Mouse (Mus musculus): ENCODE data around the gene Pycr1. TPM values are rescaled to one million over a fixed set of nuclear protein-coding genes. Genes with fewer than 3 reads are reported as not detected.

Gene Pycr1
- polyA plus RNA-seq (2015; fragmentation: Nextera tagmentation; extraction: Ambion mirVana) = 22.4 and 23.4 TPM in 2 replicates

GRCm38 (mm10) chr11:120643601-120643987 is at the start of gene Pycr1:
Pycr1 (minus strand) TSS chr11:120643769.
- Histone ChIP-seq H3K27me3 (ENCODE audit: control insufficient read depth, insufficient read depth, low read depth, low read length) (peaks cover 3% of the 10 kb centered on the region; the same call in 1 of the 2 replicates), H3K4me1 (replicated peaks; ENCODE audit: control insufficient read depth, insufficient read depth, low read length) (peaks cover 12% of the 10 kb centered on the region), H3K4me3 (ENCODE audit: low read length) (peak within 1 kb of the TSS; percentile 56), H3K9ac (ENCODE audit: low read length) (peak within 1 kb of the TSS; percentile 73), H3K36me3 (ENCODE audit: control insufficient read depth, insufficient read depth, low read length) (no peaks in the 10 kb centered on the region), H3K9me3 (ENCODE audit: control insufficient read depth, low read length) (no peaks in the 10 kb centered on the region), H3K27ac (ENCODE audit: low read length) (no peak within 1 kb of the TSS), H3K4me2 (ENCODE audit: low read depth, low read length) (peak within 1 kb of the TSS; percentile 91)
- ATAC-seq (ENCODE audit: low read depth) = peak; percentile 99
- 0% methylated on average over 15 of the region's 15 CpGs for WGBS

- H3K4me3 ChIP-seq (ENCODE audit: low read length) = no peak overlapping the region
- H3K27ac ChIP-seq (ENCODE audit: low read length) = no peak overlapping the region
- 86% methylated on average over 4 of the region's 4 CpGs for WGBS
- peaks cover 10% of the 10 kb centered on the region for H3K4me1 ChIP-seq (replicated peaks; ENCODE audit: control insufficient read depth, insufficient read depth, low read length)
- no peak overlapping the region for H3K9ac ChIP-seq (ENCODE audit: low read length)
- peaks cover 14% of the 10 kb centered on the region for H3K36me3 ChIP-seq (ENCODE audit: control insufficient read depth, insufficient read depth, low read length)
- no peaks in the 10 kb centered on the region for H3K9me3 ChIP-seq (ENCODE audit: control insufficient read depth, low read length)
- no peak for ATAC-seq (ENCODE audit: low read depth)
- no peak overlapping the region for H3K4me2 ChIP-seq (ENCODE audit: low read depth, low read length)
- H3K27me3 ChIP-seq (ENCODE audit: control insufficient read depth, insufficient read depth, low read depth, low read length) = no peaks in the 10 kb centered on the region
Measured at GRCm38 (mm10) chr11:120692471-120693011, 49.0 kb upstream of the Pycr1 start.

- peaks cover 11% of the 10 kb centered on the region for H3K36me3 ChIP-seq (ENCODE audit: control insufficient read depth, insufficient read depth, low read length)
- no peak overlapping the region for H3K4me2 ChIP-seq (ENCODE audit: low read depth, low read length)
- H3K9me3 ChIP-seq (ENCODE audit: control insufficient read depth, low read length) = no peaks in the 10 kb centered on the region
- H3K27me3 ChIP-seq (ENCODE audit: control insufficient read depth, insufficient read depth, low read depth, low read length) = no peaks in the 10 kb centered on the region
- peaks cover 19% of the 10 kb centered on the region for H3K4me1 ChIP-seq (replicated peaks; ENCODE audit: control insufficient read depth, insufficient read depth, low read length)
- ATAC-seq (ENCODE audit: low read depth) = no peak
- no peak overlapping the region for H3K27ac ChIP-seq (ENCODE audit: low read length)
- no peak overlapping the region for H3K9ac ChIP-seq (ENCODE audit: low read length)
- H3K4me3 ChIP-seq (ENCODE audit: low read length) = no peak overlapping the region
- 81% methylated on average over 3 of the region's 3 CpGs for WGBS
Measured at GRCm38 (mm10) chr11:120689365-120689764, 45.8 kb upstream of the Pycr1 start.

- ATAC-seq (ENCODE audit: low read depth) = peak; percentile 81
- Histone ChIP-seq H3K27me3 (ENCODE audit: control insufficient read depth, insufficient read depth, low read depth, low read length) (no peaks in the 10 kb centered on the region), H3K9me3 (ENCODE audit: control insufficient read depth, low read length) (no peaks in the 10 kb centered on the region), H3K4me2 (ENCODE audit: low read depth, low read length) (peak overlapping the region; percentile 3; the same call in 1 of the 2 replicates), H3K4me3 (ENCODE audit: low read length) (no peak overlapping the region), H3K4me1 (replicated peaks; ENCODE audit: control insufficient read depth, insufficient read depth, low read length) (peaks cover 21% of the 10 kb centered on the region), H3K36me3 (ENCODE audit: control insufficient read depth, insufficient read depth, low read length) (peaks cover 14% of the 10 kb centered on the region), H3K27ac (ENCODE audit: low read length) (peak overlapping the region; percentile 98), H3K9ac (ENCODE audit: low read length) (peak overlapping the region; percentile 46; the same call in 1 of the 2 replicates)
- WGBS = 49% methylated on average over 20 of the region's 20 CpGs
Measured at GRCm38 (mm10) chr11:120686650-120687272, 43.2 kb upstream of the Pycr1 start.

GRCm38 (mm10) chr11:120684660-120685059 is 41.1 kb upstream of the Pycr1 start:
- H3K27me3 ChIP-seq (ENCODE audit: control insufficient read depth, insufficient read depth, low read depth, low read length) = no peaks in the 10 kb centered on the region
- no peak overlapping the region for H3K4me2 ChIP-seq (ENCODE audit: low read depth, low read length)
- ATAC-seq (ENCODE audit: low read depth) = peak; percentile 52
- no peaks in the 10 kb centered on the region for H3K9me3 ChIP-seq (ENCODE audit: control insufficient read depth, low read length)
- H3K4me1 ChIP-seq (replicated peaks; ENCODE audit: control insufficient read depth, insufficient read depth, low read length) = peaks cover 21% of the 10 kb centered on the region
- H3K9ac ChIP-seq (ENCODE audit: low read length) = no peak overlapping the region
- WGBS = 59% methylated on average over 2 of the region's 2 CpGs
- peaks cover 24% of the 10 kb centered on the region for H3K36me3 ChIP-seq (ENCODE audit: control insufficient read depth, insufficient read depth, low read length)
- H3K4me3 ChIP-seq (ENCODE audit: low read length) = no peak overlapping the region
- H3K27ac ChIP-seq (ENCODE audit: low read length) = peak overlapping the region; percentile 61; the same call in 1 of the 2 replicates

GRCm38 (mm10) chr11:120684086-120684485 is 40.5 kb upstream of the Pycr1 start:
- no peak overlapping the region for H3K4me3 ChIP-seq (ENCODE audit: low read length)
- no peak overlapping the region for H3K4me2 ChIP-seq (ENCODE audit: low read depth, low read length)
- peaks cover 21% of the 10 kb centered on the region for H3K4me1 ChIP-seq (replicated peaks; ENCODE audit: control insufficient read depth, insufficient read depth, low read length)
- H3K27me3 ChIP-seq (ENCODE audit: control insufficient read depth, insufficient read depth, low read depth, low read length) = no peaks in the 10 kb centered on the region
- no peaks in the 10 kb centered on the region for H3K9me3 ChIP-seq (ENCODE audit: control insufficient read depth, low read length)
- no peak for ATAC-seq (ENCODE audit: low read depth)
- 80% methylated on average over 2 of the region's 2 CpGs for WGBS
- peak overlapping the region; percentile 61; the same call in 1 of the 2 replicates for H3K27ac ChIP-seq (ENCODE audit: low read length)
- no peak overlapping the region for H3K9ac ChIP-seq (ENCODE audit: low read length)
- H3K36me3 ChIP-seq (ENCODE audit: control insufficient read depth, insufficient read depth, low read length) = peaks cover 20% of the 10 kb centered on the region

- Histone ChIP-seq H3K36me3 (ENCODE audit: control insufficient read depth, insufficient read depth, low read length) (peaks cover 16% of the 10 kb centered on the region), H3K4me2 (ENCODE audit: low read depth, low read length) (no peak overlapping the region), H3K9me3 (ENCODE audit: control insufficient read depth, low read length) (no peaks in the 10 kb centered on the region), H3K4me1 (replicated peaks; ENCODE audit: control insufficient read depth, insufficient read depth, low read length) (peaks cover 21% of the 10 kb centered on the region), H3K9ac (ENCODE audit: low read length) (no peak overlapping the region), H3K27ac (ENCODE audit: low read length) (no peak overlapping the region), H3K4me3 (ENCODE audit: low read length) (no peak overlapping the region), H3K27me3 (ENCODE audit: control insufficient read depth, insufficient read depth, low read depth, low read length) (no peaks in the 10 kb centered on the region)
- 92% methylated on average over 3 of the region's 3 CpGs for WGBS
- ATAC-seq (ENCODE audit: low read depth) = no peak
Measured at GRCm38 (mm10) chr11:120683536-120683935, 40.0 kb upstream of the Pycr1 start.

GRCm38 (mm10) chr11:120682683-120683082 is 39.1 kb upstream of the Pycr1 start:
- H3K27ac ChIP-seq (ENCODE audit: low read length) = no peak overlapping the region
- no peak overlapping the region for H3K4me3 ChIP-seq (ENCODE audit: low read length)
- no peaks in the 10 kb centered on the region for H3K27me3 ChIP-seq (ENCODE audit: control insufficient read depth, insufficient read depth, low read depth, low read length)
- no peak overlapping the region for H3K9ac ChIP-seq (ENCODE audit: low read length)
- peaks cover 19% of the 10 kb centered on the region for H3K4me1 ChIP-seq (replicated peaks; ENCODE audit: control insufficient read depth, insufficient read depth, low read length)
- WGBS = 95% methylated on average over 5 of the region's 5 CpGs
- no peaks in the 10 kb centered on the region for H3K9me3 ChIP-seq (ENCODE audit: control insufficient read depth, low read length)
- H3K36me3 ChIP-seq (ENCODE audit: control insufficient read depth, insufficient read depth, low read length) = peaks cover 19% of the 10 kb centered on the region
- no peak overlapping the region for H3K4me2 ChIP-seq (ENCODE audit: low read depth, low read length)
- ATAC-seq (ENCODE audit: low read depth) = no peak

- Histone ChIP-seq H3K27ac (ENCODE audit: low read length) (no peak overlapping the region), H3K4me2 (ENCODE audit: low read depth, low read length) (no peak overlapping the region), H3K36me3 (ENCODE audit: control insufficient read depth, insufficient read depth, low read length) (peaks cover 19% of the 10 kb centered on the region), H3K9ac (ENCODE audit: low read length) (no peak overlapping the region), H3K4me3 (ENCODE audit: low read length) (no peak overlapping the region), H3K9me3 (ENCODE audit: control insufficient read depth, low read length) (no peaks in the 10 kb centered on the region), H3K27me3 (ENCODE audit: control insufficient read depth, insufficient read depth, low read depth, low read length) (no peaks in the 10 kb centered on the region), H3K4me1 (replicated peaks; ENCODE audit: control insufficient read depth, insufficient read depth, low read length) (0 out of 2 replicates have a peak, but pooled peaks cover 2% of the 10 kb centered on the region)
- 75% methylated on average over 3 of the region's 3 CpGs for WGBS
- ATAC-seq (ENCODE audit: low read depth) = no peak
Measured at GRCm38 (mm10) chr11:120679909-120680308, 36.3 kb upstream of the Pycr1 start.

All from lung, embryonic 16.5 days (tissue).